Mouse (Mus musculus) intestine, embryonic 14.5 days (tissue): Measurements from ENCODE around the gene 1810010H24Rik. TPM values are rescaled to one million over a fixed set of nuclear protein-coding genes. Genes with fewer than 3 reads are reported as not detected.
"Not testable (repeated sequence)": the region's sequence is repeated elsewhere in the genome, so short reads cannot be mapped to it uniquely, and the experiment has no call there.

ENCODE experiments used
- ATAC-seq: fragments of 200-750 bp; cut with Nextera tagmentation; replicated peaks from 2 replicates; pipeline ENCODE4 v1.8.0; 2017; ENCODE audit warnings: low read depth, moderate number of reproducible peaks, moderate TSS enrichment, moderate library complexity; ENCODE audit not compliant: low FRiP score, low TSS enrichment
- DNase-seq: peaks from one replicate; pipeline ENCODE4 v3.0.0-alpha.2; 2018; ENCODE audit warnings: low spot score
- H3K27ac ChIP-seq: fragments of 300-500 bp; sonication (generic); 2 replicates; pipeline ENCODE4 v1.5.1; 2014; ENCODE audit warnings: low read depth, mild to moderate bottlenecking, control low read depth
- H3K27me3 ChIP-seq: fragments of 300-500 bp; sonication (generic); replicated peaks from 2 replicates; pipeline ENCODE4 v1.6.1; 2014; ENCODE audit warnings: low read length, control low read depth; ENCODE audit not compliant: control insufficient read depth, insufficient read depth
- H3K36me3 ChIP-seq: fragments of 300-500 bp; sonication (generic); 2 replicates; pipeline ENCODE4 v1.6.1; 2014; ENCODE audit warnings: low read length, control low read depth; ENCODE audit not compliant: control insufficient read depth, insufficient read depth
- H3K4me1 ChIP-seq: fragments of 300-500 bp; sonication (generic); replicated peaks from 2 replicates; pipeline ENCODE4 v1.6.1; 2014; ENCODE audit warnings: low read length, control low read depth, mixed read lengths; ENCODE audit not compliant: control insufficient read depth, insufficient read depth
- H3K4me2 ChIP-seq: fragments of 300-500 bp; sonication (generic); 2 replicates; pipeline ENCODE4 v1.6.1; 2014; ENCODE audit warnings: low read length
- H3K4me3 ChIP-seq: fragments of 300-500 bp; sonication (generic); 2 replicates; pipeline ENCODE4 v1.5.1; 2014; ENCODE audit warnings: low read depth, low read length, control low read depth, mixed read lengths
- H3K9ac ChIP-seq: fragments of 300-500 bp; sonication (generic); 2 replicates; pipeline ENCODE4 v1.6.1; 2014; ENCODE audit warnings: mild to moderate bottlenecking, low read length
- H3K9me3 ChIP-seq: fragments of 300-500 bp; sonication (generic); 2 replicates; pipeline ENCODE4 v1.6.1; 2016; ENCODE audit warnings: low read length, control low read depth; ENCODE audit not compliant: control insufficient read depth
- WGBS: fragments of 180-500 bp; shearing (Covaris S2); extraction: QIAGEN DNeasy Blood & Tissue Kit; methylation state at CpG from one replicate; pipeline ENCODE4 v1.1.7; 2014; 5-methylcytosine and 5-hydroxymethylcytosine counted together
- polyA plus RNA-seq: library from polyadenylated mRNA; unstranded; fragments of >200 nt; fragmentation: Nextera tagmentation; extraction: Ambion mirVana; gene quantifications from 2 replicates; pipeline ENCODE4 v1.2.1, GENCODE M21; 2014

Gene 1810010H24Rik
- polyA plus RNA-seq, 1 experiment from 2014 or later, result 2.9 TPM

GRCm38 (mm10) chr11:106996492-106996891 is 29.0 kb upstream of the 1810010H24Rik start:
- H3K27me3 ChIP-seq, H3K4me1 ChIP-seq, H3K9ac ChIP-seq, H3K27ac ChIP-seq, H3K9me3 ChIP-seq, ATAC-seq, DNase-seq: not testable (repeated sequence)
- WGBS, result 92% methylated on average over 7 of the region's 7 CpGs
- H3K36me3 ChIP-seq, result peaks cover 53% of the 10 kb centered on the region
- 0 out of 2 replicates have a peak overlapping the region, but pooled peaks have one; percentile 71 for H3K4me3 ChIP-seq
- peak overlapping the region; percentile 50; the same call in 1 of the 2 replicates for H3K4me2 ChIP-seq

- ATAC-seq (no peak), DNase-seq (no peak)
- Histone ChIP-seq H3K9me3 (no peaks in the 10 kb centered on the region), H3K4me2 (peak overlapping the region; percentile 50), H3K27me3 (no peaks in the 10 kb centered on the region), H3K4me1 (peaks cover 6% of the 10 kb centered on the region; the same call in 1 of the 2 replicates), H3K27ac (no peak overlapping the region), H3K36me3 (peaks cover 42% of the 10 kb centered on the region), H3K4me3 (peak overlapping the region; percentile 71), H3K9ac (peak overlapping the region; percentile 88)
- WGBS, result 22% methylated on average over 5 of the region's 5 CpGs
These were observed 27.5 kb upstream of the 1810010H24Rik start for GRCm38 (mm10) chr11:106997976-106998375.

GRCm38 (mm10) chr11:106998651-106999150 is 26.8 kb upstream of the 1810010H24Rik start:
- H3K27ac ChIP-seq, result peak overlapping the region; percentile 88
- no peaks in the 10 kb centered on the region for H3K9me3 ChIP-seq
- H3K4me3 ChIP-seq, result peak overlapping the region; percentile 71
- H3K27me3 ChIP-seq, result no peaks in the 10 kb centered on the region
- under 1% methylated on average over 26 of the region's 26 CpGs for WGBS
- peaks cover 6% of the 10 kb centered on the region; the same call in 1 of the 2 replicates for H3K4me1 ChIP-seq
- H3K4me2 ChIP-seq, result peak overlapping the region; percentile 50
- DNase-seq (peak; percentile 84), ATAC-seq (peak; percentile 14; the same call in 1 of the 2 replicates)
- H3K36me3 ChIP-seq, result peaks cover 36% of the 10 kb centered on the region
- peak overlapping the region; percentile 88 for H3K9ac ChIP-seq

- H3K27ac ChIP-seq, result peak within 1 kb of the TSS; percentile 88
- 1% methylated on average over 60 of the region's 62 CpGs for WGBS
- ATAC-seq (peak; percentile 94), DNase-seq (peak; percentile 96)
- peaks cover 31% of the 10 kb centered on the region for H3K36me3 ChIP-seq
- H3K9ac ChIP-seq, result peak within 1 kb of the TSS; percentile 88
- peak within 1 kb of the TSS; percentile 62 for H3K4me2 ChIP-seq
- no peaks in the 10 kb centered on the region for H3K9me3 ChIP-seq
- H3K4me1 ChIP-seq, result peaks cover 6% of the 10 kb centered on the region; the same call in 1 of the 2 replicates
- H3K4me3 ChIP-seq, result peak within 1 kb of the TSS; percentile 71
- no peaks in the 10 kb centered on the region for H3K27me3 ChIP-seq
These were observed 26.1 kb upstream of the 1810010H24Rik start, which contains the start of gene Kpna2 for GRCm38 (mm10) chr11:106999151-106999948. TSS of gene Kpna2 (minus strand) at chr11:106999541.

GRCm38 (mm10) chr11:106999949-107000513 is 25.4 kb upstream of the 1810010H24Rik start:
- WGBS, result 80% methylated on average over 9 of the region's 9 CpGs
- Histone ChIP-seq H3K4me1 (peaks cover 6% of the 10 kb centered on the region; the same call in 1 of the 2 replicates), H3K27me3 (no peaks in the 10 kb centered on the region), H3K27ac (peak overlapping the region; percentile 86), H3K36me3 (peaks cover 24% of the 10 kb centered on the region), H3K9ac (peak overlapping the region; percentile 58), H3K4me2 (peak overlapping the region; percentile 62), H3K9me3 (no peaks in the 10 kb centered on the region), H3K4me3 (peak overlapping the region; percentile 26)
- DNase-seq (no peak), ATAC-seq (no peak)

- peaks cover 3% of the 10 kb centered on the region; the same call in 1 of the 2 replicates for H3K4me1 ChIP-seq
- no peak overlapping the region for H3K27ac ChIP-seq
- H3K36me3 ChIP-seq, result peaks cover 4% of the 10 kb centered on the region
- no peak for DNase-seq
- no peak overlapping the region for H3K4me3 ChIP-seq
- no peaks in the 10 kb centered on the region for H3K9me3 ChIP-seq
- ATAC-seq, result no peak
- H3K9ac ChIP-seq, result no peak overlapping the region
- WGBS, result 46% methylated on average over 7 of the region's 8 CpGs
- no peaks in the 10 kb centered on the region for H3K27me3 ChIP-seq
- H3K4me2 ChIP-seq, result no peak overlapping the region
These were observed 23.5 kb upstream of the 1810010H24Rik start for GRCm38 (mm10) chr11:107001760-107002675.

GRCm38 (mm10) chr11:107005538-107005937 is 19.9 kb upstream of the 1810010H24Rik start:
- Histone ChIP-seq H3K27me3 (no peaks in the 10 kb centered on the region), H3K4me3 (no peak overlapping the region), H3K27ac (no peak overlapping the region), H3K9me3 (no peaks in the 10 kb centered on the region), H3K4me1 (no peaks in the 10 kb centered on the region), H3K36me3 (no peaks in the 10 kb centered on the region), H3K4me2 (no peak overlapping the region), H3K9ac (no peak overlapping the region)
- ATAC-seq, result no peak
- no peak for DNase-seq
- WGBS, result 89% methylated on average over 1 of the region's 1 CpGs

GRCm38 (mm10) chr11:107010447-107010846 is 15.0 kb upstream of the 1810010H24Rik start:
- Histone ChIP-seq H3K4me2 (no peak overlapping the region), H3K9me3 (no peaks in the 10 kb centered on the region), H3K27me3 (no peaks in the 10 kb centered on the region), H3K27ac (no peak overlapping the region), H3K36me3 (no peaks in the 10 kb centered on the region), H3K4me3 (no peak overlapping the region), H3K4me1 (peaks cover 9% of the 10 kb centered on the region), H3K9ac (no peak overlapping the region)
- no peak for ATAC-seq
- DNase-seq, result no peak
- WGBS, result 91% methylated on average over 3 of the region's 3 CpGs
